Mouse (Mus musculus): ENCODE results near the gene Smox. TPM values are rescaled to one million over a fixed set of nuclear protein-coding genes. Genes with fewer than 3 reads are reported as not detected.

Gene Smox
- total RNA-seq (2023), result 10 to 100 TPM; 18.6 to 29.2 TPM

DNA sequence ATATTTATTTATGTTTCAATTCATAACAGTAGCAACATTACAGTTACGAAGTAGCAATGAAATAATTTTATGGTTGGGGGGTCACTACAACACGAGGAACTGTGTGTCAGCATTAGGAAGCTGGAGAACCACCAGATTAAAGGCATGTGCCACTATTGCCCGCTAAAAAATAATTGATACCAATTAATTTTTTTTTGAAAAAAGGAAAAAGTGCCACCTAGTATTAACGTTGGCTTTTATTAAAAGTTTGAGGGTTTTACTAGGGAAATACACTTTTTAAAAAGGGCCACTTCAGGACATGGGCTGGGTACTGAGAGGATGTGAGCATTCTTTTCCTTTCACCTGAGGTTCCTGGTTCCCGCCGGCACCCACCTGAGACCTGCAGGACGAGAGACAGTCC lies at the start of gene Smox:
TSS of gene Smox (plus strand) at position 301 of the 400 bp plus-strand sequence.

DNA sequence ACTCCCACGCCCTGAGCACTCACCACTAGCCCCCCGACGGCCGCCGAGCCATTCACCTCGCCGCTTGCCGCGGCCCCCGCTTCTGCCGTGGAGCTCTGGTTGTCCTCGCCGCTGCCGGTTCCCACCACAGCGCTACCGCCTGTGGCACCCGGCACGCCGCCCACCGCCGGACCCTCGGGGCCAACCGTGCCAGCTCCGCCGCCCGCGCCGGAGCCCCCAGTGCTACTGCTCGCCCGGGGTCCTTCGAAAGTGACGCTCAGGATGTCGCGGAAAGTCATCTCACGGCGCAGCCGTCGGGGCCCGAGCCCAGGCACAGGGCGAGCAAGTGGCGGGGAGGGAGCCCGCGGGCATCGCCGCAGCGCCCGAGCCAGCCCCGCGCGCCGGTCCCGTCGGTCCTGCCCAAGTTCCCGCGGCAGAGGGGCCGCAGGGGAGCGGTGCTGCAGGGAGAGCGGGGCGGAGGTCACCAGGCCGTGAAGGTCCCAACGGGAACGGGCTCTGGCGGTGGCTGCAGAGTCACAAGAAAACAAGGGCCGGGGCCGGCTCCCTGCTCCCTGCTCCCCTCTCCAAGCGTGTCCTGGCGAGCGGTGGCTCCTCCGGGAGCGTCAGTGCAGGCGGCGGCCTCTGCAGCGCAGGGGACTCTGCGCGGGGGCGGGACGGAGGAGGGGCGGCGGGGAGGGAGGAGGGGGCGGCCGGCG lies 70.7 kb downstream of the Smox start, which contains the start of gene Adra1d:
TSS of gene Adra1d (minus strand) at position 393 of the 695 bp plus-strand sequence.

Other genes starting within 250 kb of the Smox start
- 10 to 100 TPM; 43.1 to 46.7 TPM for gene Pank2, start 229.0 kb upstream of the Smox start, total RNA-seq (2023)
- 1 to 10 TPM; 9.4 to 9.6 TPM for gene Rnf24, start 138.6 kb upstream of the Smox start, total RNA-seq (2023)
- gene Adra1d, start 70.8 kb downstream of the Smox start, total RNA-seq (2023), result not detected

Data from neutrophil, adult 59 days (primary cell).